Mouse (Mus musculus) ES-E14 (cell line): ENCODE data around the gene Bach2. TPM values are rescaled to one million over a fixed set of nuclear protein-coding genes. Genes with fewer than 3 reads are reported as not detected.

ENCODE experiments used
- DNase-seq: peaks from one replicate; pipeline ENCODE4 v3.0.0-alpha.2; 2013; ENCODE audit warnings: low read depth, low spot score
- H3K27ac ChIP-seq: 2 replicates; pipeline ENCODE4 v1.5.1; 2012; ENCODE audit warnings: low read depth, mild to moderate bottlenecking, low read length, moderate library complexity, mixed read lengths; ENCODE audit not compliant: poor library complexity, insufficient read depth, severe bottlenecking
- H3K36me3 ChIP-seq: 2 replicates; pipeline ENCODE4 v1.6.1; 2012; ENCODE audit warnings: mild to moderate bottlenecking, low read length, moderate library complexity, mixed read lengths; ENCODE audit not compliant: control insufficient read depth, poor library complexity, insufficient read depth, severe bottlenecking
- H3K4me1 ChIP-seq, 2 experiments: fragments of 150-350 bp in 1 of 2; sonication (generic) in 1 of 2; 2 replicates each; pipeline ENCODE4 v1.6.1; 2012; ENCODE audit warnings: low read length in 2 of 2, mild to moderate bottlenecking in 1 of 2, mixed read lengths in 1 of 2; ENCODE audit not compliant: control insufficient read depth in 2 of 2, insufficient read depth in 2 of 2, poor library complexity in 1 of 2
- H3K4me3 ChIP-seq, 2 experiments: fragments of 150-350 bp in 1 of 2; sonication (generic) in 1 of 2; 2 replicates each; pipeline ENCODE4 v1.5.1; 2012; ENCODE audit warnings: low read length in 2 of 2, low read depth in 1 of 2, mild to moderate bottlenecking in 1 of 2, mixed read lengths in 1 of 2; ENCODE audit not compliant: insufficient read depth in 1 of 2, poor library complexity in 1 of 2, severe bottlenecking in 1 of 2
- H3K9ac ChIP-seq: 2 replicates; pipeline ENCODE4 v1.6.1; 2012; ENCODE audit warnings: low read depth, mild to moderate bottlenecking, low read length, mixed read lengths; ENCODE audit not compliant: poor library complexity, insufficient read depth, severe bottlenecking
- H3K9me3 ChIP-seq: fragments of 150-350 bp; sonication (generic); 2 replicates; pipeline ENCODE4 v1.6.1; 2012; ENCODE audit warnings: low read depth, mild to moderate bottlenecking, low read length; ENCODE audit not compliant: control insufficient read depth, insufficient read depth
- CHD2 ChIP-seq: IDR thresholded peaks from 2 replicates; pipeline ENCODE4 v1.6.1; 2014; ENCODE audit warnings: mild to moderate bottlenecking, low read depth, low read length, inconsistent platforms
- HCFC1 ChIP-seq: IDR thresholded peaks from 2 replicates; pipeline ENCODE4 v1.6.1; 2012; ENCODE audit warnings: low read length, inconsistent platforms, borderline replicate concordance; ENCODE audit not compliant: insufficient read depth
- MAFK ChIP-seq: IDR thresholded peaks from 2 replicates; pipeline ENCODE4 v1.6.1; 2014; ENCODE audit warnings: mild to moderate bottlenecking, low read depth, low read length, inconsistent platforms; ENCODE audit not compliant: insufficient read depth
- ZC3H11A ChIP-seq: IDR thresholded peaks from 2 replicates; pipeline ENCODE4 v1.6.1; 2012; ENCODE audit warnings: low read depth, mild to moderate bottlenecking, inconsistent platforms, low read length, borderline replicate concordance
- ZNF384 ChIP-seq: IDR thresholded peaks from 2 replicates; pipeline ENCODE4 v1.6.1; 2012; ENCODE audit warnings: low read depth, low read length, inconsistent platforms
- in situ Hi-C, 2 experiments: fragments of 600-800 bp; cut with MboI; formaldehyde crosslinking; loops; one replicate each; pipeline ENCODE4 v1.15.1; 2025; ENCODE audit warnings: low sequenced_read_pairs in 2 of 2, inconsistent platforms in 1 of 2; ENCODE audit not compliant: unreplicated experiment in 2 of 2
- total RNA-seq: library from RNA; depleted of rRNA; stranded (reverse); fragments of 300-350 nt; gene quantifications from 2 replicates; pipeline ENCODE4 v1.2.3, GENCODE M21; 2012

The Bach2 gene
- total RNA-seq, 1 experiment: 3.3 TPM

DNA sequence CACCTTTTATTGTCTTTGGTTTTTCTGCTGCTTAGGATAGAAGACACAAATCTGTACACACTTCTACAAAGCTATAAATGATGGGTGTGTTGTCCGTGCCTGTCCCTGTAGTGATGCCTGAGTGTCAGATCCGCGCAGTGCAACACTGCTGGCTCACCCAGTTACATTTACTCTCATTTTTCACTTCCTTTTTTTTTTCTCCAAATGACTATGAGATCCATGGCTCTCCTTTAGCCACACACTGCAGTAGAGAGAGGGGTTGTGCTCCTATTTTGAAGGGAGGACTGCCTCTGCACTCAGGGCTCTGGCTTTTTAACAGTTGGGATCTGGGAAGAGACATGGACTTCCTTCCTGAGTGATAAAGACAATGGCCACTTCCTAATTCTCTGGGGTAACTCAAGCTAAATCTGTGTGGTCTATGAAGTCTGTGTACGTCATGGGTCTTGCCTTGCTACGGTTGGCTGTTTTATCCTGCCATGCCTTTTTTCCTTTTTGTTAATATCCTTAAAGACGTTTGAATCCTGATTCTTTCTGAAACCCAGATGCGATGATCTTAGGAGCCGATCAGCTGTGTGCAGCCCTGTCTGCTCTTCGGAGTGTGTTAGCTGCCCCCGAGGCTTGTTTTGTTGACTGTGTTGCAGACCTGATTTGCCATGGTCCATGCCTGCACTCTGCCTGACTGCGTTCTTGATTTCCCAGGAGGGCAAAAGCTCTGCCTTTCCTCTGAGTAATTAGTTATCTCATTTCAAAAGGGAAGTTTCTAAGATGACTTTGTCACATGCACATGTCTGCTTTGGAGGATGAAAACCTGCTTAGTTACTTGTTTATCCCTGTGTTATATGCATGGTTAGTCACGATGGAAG, 120.2 kb downstream of the Bach2 start:
- Histone ChIP-seq H3K4me1 (no peaks in the 10 kb centered on the region), H3K9ac (no peak overlapping the region), H3K9me3 (no peaks in the 10 kb centered on the region), H3K27ac (no peak overlapping the region), H3K4me3 (no peak overlapping the region), H3K36me3 (no peaks in the 10 kb centered on the region)
- in situ Hi-C loops: no loop called here
- TF ChIP-seq MAFK (no peak), ZNF384 (no peak), CHD2 (no peak), ZC3H11A (no peak), HCFC1 (no peak)
- DNase-seq: no peak

DNA sequence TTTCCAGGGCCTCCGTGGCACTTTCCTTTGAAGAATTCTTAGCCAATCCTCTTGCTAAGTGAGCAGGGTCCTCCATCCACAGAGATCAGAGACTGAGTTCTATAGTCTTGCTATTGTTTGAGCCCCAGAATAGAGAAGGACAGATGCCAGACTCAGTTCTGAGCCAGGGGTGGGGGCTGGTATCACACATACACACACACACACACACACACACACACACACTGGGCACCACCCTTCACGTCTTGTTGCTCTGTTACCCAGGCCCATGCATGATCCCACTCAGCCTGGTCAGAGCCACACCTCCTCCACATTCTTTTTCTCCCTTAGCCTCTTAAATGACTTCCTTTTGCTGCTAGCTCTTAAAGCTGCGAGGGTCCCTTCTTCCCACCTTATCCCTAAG, 121.0 kb downstream of the Bach2 start:
- in situ Hi-C loops: no loop called here
- Histone ChIP-seq H3K27ac (no peak overlapping the region), H3K4me3 (no peak overlapping the region), H3K4me1 (no peaks in the 10 kb centered on the region), H3K9ac (no peak overlapping the region), H3K9me3 (no peaks in the 10 kb centered on the region), H3K36me3 (no peaks in the 10 kb centered on the region)
- no peak for DNase-seq
- TF ChIP-seq HCFC1 (no peak), ZNF384 (no peak), MAFK (no peak), ZC3H11A (no peak), CHD2 (no peak)

DNA sequence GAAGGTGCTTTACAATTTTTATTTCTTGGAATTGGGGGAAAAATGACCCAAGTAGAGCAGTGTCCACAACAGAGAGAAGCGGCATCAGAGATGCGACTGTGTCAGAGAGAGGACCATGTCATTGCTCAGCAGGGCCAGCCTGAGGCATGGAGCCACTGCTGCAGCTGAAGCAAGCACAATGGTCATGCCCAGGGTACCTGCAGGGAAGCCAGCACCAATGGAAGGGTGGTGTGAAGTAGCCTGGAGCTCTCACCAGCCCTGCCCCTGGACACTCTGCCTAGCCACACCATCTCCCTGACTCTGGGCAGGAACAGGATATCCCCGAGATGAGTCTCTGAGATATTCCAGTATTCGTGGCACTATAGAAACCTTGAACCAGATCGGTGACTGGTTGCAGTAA, 121.9 kb downstream of the Bach2 start:
- H3K9ac ChIP-seq: no peak overlapping the region
- no peak for TF ChIP-seq ZC3H11A
- no peak for TF ChIP-seq ZNF384
- in situ Hi-C loops: no loop called here

GRCm38 (mm10) chr4:32363488-32363984, 124.9 kb downstream of the Bach2 start:
- no peak for DNase-seq
- Histone ChIP-seq H3K9me3 (no peaks in the 10 kb centered on the region), H3K27ac (no peak overlapping the region), H3K36me3 (no peaks in the 10 kb centered on the region), H3K9ac (no peak overlapping the region), H3K4me3 (no peak overlapping the region), H3K4me1 (no peaks in the 10 kb centered on the region)
- in situ Hi-C loops: no loop called here
- TF ChIP-seq ZNF384: no peak
- TF ChIP-seq CHD2: no peak
- TF ChIP-seq HCFC1: no peak
- no peak for TF ChIP-seq ZC3H11A
- TF ChIP-seq MAFK: no peak

More for the DNA sequence above, 121.9 kb downstream of the Bach2 start:
- Histone ChIP-seq H3K4me1 (no peaks in the 10 kb centered on the region), H3K9me3 (no peaks in the 10 kb centered on the region), H3K27ac (no peak overlapping the region), H3K36me3 (no peaks in the 10 kb centered on the region), H3K4me3 (no peak overlapping the region)
- no peak for DNase-seq
